Mouse (Mus musculus): ENCODE results near the gene Appl1.
A peak's percentile ranks its signal among the peaks of the same experiment; 100 is the strongest.

The Appl1 gene

GRCm38 (mm10) chr14:26971106-26971789 is at the start of gene Appl1:
Gene Appl1, minus strand, starts transcription at chr14:26971232.
- no peak for DNase-seq

- DNase-seq: no peak
Measured at GRCm38 (mm10) chr14:27019850-27020249, 48.8 kb upstream of the Appl1 start.

- DNase-seq: no peak
Measured at GRCm38 (mm10) chr14:27017936-27018335, 46.9 kb upstream of the Appl1 start.

- no peak for DNase-seq
Measured at GRCm38 (mm10) chr14:27013658-27014057, 42.6 kb upstream of the Appl1 start.

- no peak for DNase-seq
Measured at GRCm38 (mm10) chr14:27011561-27011960, 40.5 kb upstream of the Appl1 start.

GRCm38 (mm10) chr14:27005937-27006336 is 34.9 kb upstream of the Appl1 start:
- DNase-seq: no peak

- no peak for DNase-seq
Measured at GRCm38 (mm10) chr14:27004906-27005305, 33.9 kb upstream of the Appl1 start.

- DNase-seq: no peak
Measured at GRCm38 (mm10) chr14:27000386-27000785, 29.4 kb upstream of the Appl1 start.

GRCm38 (mm10) chr14:26996257-26996656 is 25.2 kb upstream of the Appl1 start:
- DNase-seq: no peak

- DNase-seq: peak; percentile 35 to 47
Measured at GRCm38 (mm10) chr14:26994211-26994741, 23.2 kb upstream of the Appl1 start, which contains the start of gene Hesx1. Gene Hesx1, plus strand, starts transcription at chr14:26994416.

GRCm38 (mm10) chr14:26993427-26993826 is 22.4 kb upstream of the Appl1 start:
- DNase-seq: no peak

GRCm38 (mm10) chr14:26991622-26992021 is 20.6 kb upstream of the Appl1 start:
- no peak for DNase-seq

- DNase-seq: peak in 1 of 2 experiments; percentile 30
Measured at GRCm38 (mm10) chr14:26988694-26989093, 17.7 kb upstream of the Appl1 start.

- no peak for DNase-seq
Measured at GRCm38 (mm10) chr14:26982150-26982530, 11.1 kb upstream of the Appl1 start.

GRCm38 (mm10) chr14:26981494-26982149 is 10.6 kb upstream of the Appl1 start:
- no peak for DNase-seq

GRCm38 (mm10) chr14:26981021-26981420 is 10.0 kb upstream of the Appl1 start:
- no peak for DNase-seq

GRCm38 (mm10) chr14:26979808-26980207 is 8.8 kb upstream of the Appl1 start:
- DNase-seq: no peak

- no peak for DNase-seq
Measured at GRCm38 (mm10) chr14:26977500-26977899, 6.5 kb upstream of the Appl1 start.

GRCm38 (mm10) chr14:26976212-26976611 is 5.2 kb upstream of the Appl1 start:
- no peak for DNase-seq

GRCm38 (mm10) chr14:26975490-26975889 is 4.5 kb upstream of the Appl1 start:
- DNase-seq: no peak

- no peak for DNase-seq
Measured at GRCm38 (mm10) chr14:26973089-26973488, 2.1 kb upstream of the Appl1 start.

GRCm38 (mm10) chr14:26970439-26970932 is 546 bp downstream of the Appl1 start:
- peak; percentile 94 to 97 for DNase-seq

GRCm38 (mm10) chr14:26969856-26970407 is 1.1 kb downstream of the Appl1 start:
- DNase-seq: peak in 1 of 2 experiments; percentile 39

GRCm38 (mm10) chr14:26969164-26969563 is 1.9 kb downstream of the Appl1 start:
- DNase-seq: no peak
